Mouse (Mus musculus) mature B cell (primary cell): Measurements from ENCODE around the gene Dock1.

ENCODE experiments used
- in situ Hi-C: fragments of 300-500 bp; cut with MboI; formaldehyde crosslinking; loops from 2 replicates; pipeline ENCODE4 v1.14.3; 2019

Gene Dock1

DNA sequence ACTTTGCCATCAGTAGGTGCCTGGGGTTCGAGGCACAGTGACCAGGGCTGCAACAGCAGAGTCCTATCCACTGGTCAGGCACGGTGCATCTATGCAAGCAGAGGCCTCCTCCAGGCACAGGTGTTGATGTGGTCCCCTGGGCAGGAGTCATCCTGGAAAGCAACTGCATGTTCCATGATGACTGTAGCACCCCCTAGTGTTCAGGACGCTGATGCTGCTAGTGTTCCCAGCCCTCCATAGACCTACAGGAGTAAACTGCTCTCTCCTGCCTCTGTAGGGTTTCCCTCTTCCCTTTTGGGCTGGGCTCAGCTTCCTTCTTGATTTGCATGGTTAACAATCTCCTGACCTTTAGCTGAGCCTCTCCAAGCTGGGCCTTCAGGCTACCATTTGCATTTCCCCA lies 494.7 kb downstream of the Dock1 start:
- in situ Hi-C loops, result no loop called here

DNA sequence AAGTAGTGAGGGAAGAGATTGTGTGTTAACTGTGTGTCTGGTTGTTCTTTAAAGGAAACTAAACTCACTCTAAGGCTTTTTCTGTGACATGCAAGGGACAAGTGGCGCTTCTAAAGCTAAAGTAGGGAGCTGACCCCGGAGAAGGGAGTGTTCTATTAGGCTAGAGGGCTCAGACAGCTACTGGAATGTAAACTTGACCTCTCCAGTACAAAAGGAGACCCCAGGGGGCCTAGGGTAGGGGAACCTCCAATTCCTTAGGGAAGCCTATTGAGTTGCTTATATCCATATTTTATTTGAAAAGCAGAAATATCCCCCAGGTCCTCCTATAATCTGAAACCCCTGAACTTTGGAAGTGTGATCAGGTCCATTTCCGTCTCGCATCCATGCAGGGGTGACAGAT lies 499.5 kb downstream of the Dock1 start:
- in situ Hi-C loops, result no loop called here

GRCm38 (mm10) chr7:135172219-135172618 lies 501.8 kb downstream of the Dock1 start:
- in situ Hi-C loops, result no loop called here

GRCm38 (mm10) chr7:135194190-135194589 lies 523.7 kb downstream of the Dock1 start:
- in situ Hi-C loops, result no loop called here

DNA sequence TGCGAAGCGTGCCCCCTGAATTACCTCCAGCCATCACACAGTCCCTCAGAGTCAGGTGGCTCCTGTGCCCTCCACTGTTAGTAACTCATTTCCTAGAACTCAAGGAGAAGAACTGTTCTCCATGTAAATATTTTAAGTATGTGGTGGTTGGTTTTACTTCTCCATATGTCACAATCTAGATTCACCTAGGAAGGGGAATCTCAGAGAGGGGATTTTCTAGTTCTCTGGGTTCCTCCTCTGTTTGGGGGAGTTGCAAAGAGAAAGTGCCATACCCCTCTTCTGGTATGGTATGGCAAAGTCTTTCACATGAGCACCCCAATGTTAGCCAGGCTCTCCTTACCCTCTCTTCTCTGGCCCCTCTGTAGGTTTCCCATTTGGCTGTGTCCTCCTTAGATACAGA lies 525.2 kb downstream of the Dock1 start:
- in situ Hi-C loops, result no loop called here

DNA sequence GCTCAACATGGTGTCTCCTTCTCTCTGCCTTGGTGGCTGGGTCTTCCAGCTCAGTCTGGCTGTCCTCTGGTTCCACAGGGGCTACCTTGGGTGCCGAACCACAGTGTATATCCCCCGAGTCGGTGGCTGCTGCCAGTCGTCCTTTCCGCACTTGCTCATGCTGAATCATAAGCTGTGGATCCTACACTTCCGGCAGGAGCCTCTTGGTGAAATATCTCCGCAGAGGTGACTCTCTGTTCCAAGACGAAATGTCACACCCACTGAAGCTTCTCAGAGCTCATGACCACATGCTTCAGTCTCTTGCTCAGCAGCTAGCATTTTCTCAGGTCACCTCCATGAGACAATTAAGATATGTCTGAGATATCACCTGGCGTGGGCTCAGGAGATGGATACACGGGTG lies 526.4 kb downstream of the Dock1 start:
- in situ Hi-C loops, result no loop called here

- in situ Hi-C loops, result no loop called here
Observed at GRCm38 (mm10) chr7:135203920-135204319, 533.5 kb downstream of the Dock1 start.

GRCm38 (mm10) chr7:135205111-135205510 lies 534.7 kb downstream of the Dock1 start:
- in situ Hi-C loops, result no loop called here

DNA sequence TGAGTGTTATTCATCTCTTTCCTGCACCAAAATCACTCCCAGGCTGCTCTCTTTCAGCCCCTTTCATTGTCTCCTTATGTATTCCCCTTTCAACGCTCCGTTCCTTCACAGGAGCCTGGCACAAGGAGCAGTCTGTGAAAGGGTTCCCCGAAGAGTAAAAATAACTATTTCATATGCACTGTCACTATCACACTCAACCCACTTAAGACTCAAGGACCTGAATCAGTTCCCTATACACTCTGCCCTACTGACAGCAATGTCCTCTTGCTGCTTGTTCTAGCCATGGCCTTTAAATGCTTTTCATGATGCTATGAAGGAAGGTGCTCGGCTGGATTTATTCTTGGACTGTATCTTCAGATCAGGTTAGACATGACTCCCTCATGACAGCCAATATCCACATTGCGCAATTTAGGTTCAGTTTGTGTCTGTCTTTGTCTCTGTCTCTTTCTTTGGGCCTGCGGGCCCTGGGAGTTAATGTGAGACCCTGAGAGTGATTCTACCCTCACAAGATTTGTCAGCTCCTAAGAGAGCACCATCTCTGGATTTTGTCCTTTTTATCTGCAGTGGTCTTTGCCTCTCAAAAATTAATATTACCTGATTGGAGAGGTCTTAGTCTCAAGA lies 538.6 kb downstream of the Dock1 start:
- in situ Hi-C loops, result no loop called here

DNA sequence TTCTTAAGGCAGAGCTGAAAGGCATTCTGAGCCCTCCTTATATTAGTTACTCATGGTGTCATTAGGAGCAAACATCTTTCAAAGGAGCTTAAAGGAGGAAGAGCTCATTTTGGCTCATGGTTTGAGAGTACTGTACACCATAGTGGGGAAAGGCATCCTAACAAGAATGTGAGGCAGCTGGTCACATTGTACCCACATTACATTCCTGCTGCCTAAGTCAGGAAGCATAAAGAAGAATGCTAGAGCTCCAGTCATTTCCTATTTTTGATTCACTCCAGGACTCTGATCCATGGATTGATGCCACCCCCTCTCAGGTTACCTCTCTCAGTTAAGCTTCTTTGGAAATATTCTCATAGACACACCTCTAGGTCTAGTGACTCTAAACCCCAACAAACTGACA lies 539.8 kb downstream of the Dock1 start:
- in situ Hi-C loops, result no loop called here

DNA sequence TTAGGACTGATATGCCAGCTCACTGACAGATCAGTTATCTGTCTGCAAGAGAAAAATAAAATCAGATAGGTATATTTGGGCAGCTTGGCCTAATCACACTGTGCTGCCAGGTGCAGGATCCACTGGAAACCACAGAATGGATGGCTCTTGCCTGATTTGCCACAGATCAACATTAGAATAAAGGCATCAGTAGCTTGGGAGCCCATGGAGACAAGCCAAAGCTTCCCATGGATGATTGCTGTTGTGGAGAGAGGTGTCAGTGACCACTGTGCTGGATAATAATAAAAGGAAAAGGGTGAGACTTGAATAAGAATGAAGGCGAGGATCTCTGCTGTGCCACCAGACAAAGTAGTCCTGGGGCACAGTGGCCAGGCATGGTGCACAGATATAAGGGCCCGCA lies 540.4 kb downstream of the Dock1 start:
- in situ Hi-C loops, result no loop called here

DNA sequence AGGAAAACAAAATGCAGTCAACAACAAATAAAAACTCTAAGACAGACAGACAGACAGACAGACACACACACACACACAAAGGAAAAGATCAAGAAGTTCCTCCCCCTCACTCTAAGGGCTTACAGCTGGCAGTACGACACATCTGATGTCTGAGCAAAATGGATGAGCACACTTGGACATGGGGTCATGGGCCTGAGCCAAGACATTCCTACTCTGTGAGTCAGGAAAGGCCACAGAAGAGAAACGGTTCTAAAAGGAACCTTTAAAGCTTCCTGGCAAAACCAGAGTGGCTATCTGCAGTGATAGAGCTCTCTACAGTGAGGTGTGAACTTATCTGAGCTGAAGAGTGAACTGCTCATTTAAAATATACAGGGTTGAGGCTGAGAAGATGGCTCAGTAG lies 542.1 kb downstream of the Dock1 start:
- in situ Hi-C loops, result no loop called here

DNA sequence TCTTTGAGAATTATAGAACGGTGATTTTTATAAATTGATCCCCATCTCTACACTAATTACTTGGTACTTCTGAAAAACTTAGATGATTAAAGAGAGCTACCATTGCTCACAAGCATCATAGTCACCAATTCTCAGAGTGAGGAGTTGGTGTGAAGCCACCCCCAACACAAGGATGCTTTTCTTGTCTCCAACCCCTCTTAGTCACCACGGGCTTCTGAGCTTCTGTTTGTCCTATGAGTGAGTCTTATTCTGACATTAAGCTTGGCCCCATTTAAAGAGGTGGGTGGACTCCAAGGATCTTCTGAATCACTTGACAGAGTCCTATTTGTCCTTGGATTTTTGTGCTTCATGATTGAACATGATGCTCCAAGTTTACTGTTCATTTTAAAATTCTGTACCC lies 551.0 kb downstream of the Dock1 start:
- in situ Hi-C loops, result no loop called here
